Mouse (Mus musculus) 3134 (cell line): ENCODE measurements around the gene Taok3.

Source experiments
- DNase-seq: peaks from one replicate; pipeline ENCODE4 v3.0.0-alpha.2; 2011; ENCODE audit warnings: low spot score; ENCODE audit not compliant: insufficient read length; ENCODE audit errors: extremely low read depth

Gene Taok3

GRCm38 (mm10) chr5:117116660-117117059 lies 3.3 kb upstream of the Taok3 start:
- DNase-seq, result no peak

GRCm38 (mm10) chr5:117117241-117117640 lies 2.7 kb upstream of the Taok3 start:
- DNase-seq, result no peak

- no peak for DNase-seq
Observed at GRCm38 (mm10) chr5:117117716-117118115, 2.2 kb upstream of the Taok3 start.

- DNase-seq, result no peak
Observed at GRCm38 (mm10) chr5:117118220-117118619, 1.7 kb upstream of the Taok3 start.

GRCm38 (mm10) chr5:117118850-117119249 lies 1.1 kb upstream of the Taok3 start:
- DNase-seq, result no peak

- DNase-seq, result peak; percentile 40
Observed at GRCm38 (mm10) chr5:117120489-117121466, 849 bp downstream of the Taok3 start.

- DNase-seq, result no peak
Observed at GRCm38 (mm10) chr5:117121657-117122056, 1.7 kb downstream of the Taok3 start.

GRCm38 (mm10) chr5:117123102-117123501 lies 3.2 kb downstream of the Taok3 start:
- no peak for DNase-seq

GRCm38 (mm10) chr5:117123840-117124239 lies 3.9 kb downstream of the Taok3 start:
- no peak for DNase-seq

GRCm38 (mm10) chr5:117125482-117126346 lies 5.8 kb downstream of the Taok3 start:
- no peak for DNase-seq

GRCm38 (mm10) chr5:117127051-117127450 lies 7.1 kb downstream of the Taok3 start:
- no peak for DNase-seq

- no peak for DNase-seq
Observed at GRCm38 (mm10) chr5:117130726-117131125, 10.8 kb downstream of the Taok3 start.

- DNase-seq, result no peak
Observed at GRCm38 (mm10) chr5:117133446-117134065, 13.6 kb downstream of the Taok3 start.

- DNase-seq, result no peak
Observed at GRCm38 (mm10) chr5:117134066-117134888, 14.3 kb downstream of the Taok3 start.

GRCm38 (mm10) chr5:117134889-117135456 lies 15.0 kb downstream of the Taok3 start:
- no peak for DNase-seq

GRCm38 (mm10) chr5:117135869-117136268 lies 15.9 kb downstream of the Taok3 start:
- no peak for DNase-seq

GRCm38 (mm10) chr5:117136570-117136969 lies 16.6 kb downstream of the Taok3 start:
- no peak for DNase-seq

GRCm38 (mm10) chr5:117137011-117137410 lies 17.1 kb downstream of the Taok3 start:
- DNase-seq, result no peak

- DNase-seq, result no peak
Observed at GRCm38 (mm10) chr5:117137594-117137993, 17.7 kb downstream of the Taok3 start.
